Mouse (Mus musculus): ENCODE results near the gene BC037034.

- TF ChIP-seq CTCF (IDR thresholded peaks at IDR 0.05; ENCODE audit: low read depth) (no peak), EP300 (optimal IDR thresholded peaks at IDR 0.05) (no peak)
Measured at GRCm38 (mm10) chr5:138281798-138282197, 18.0 kb upstream of the BC037034 start.
